Mouse (Mus musculus) macrophage (primary cell): ENCODE data around the gene Slc6a17. TPM values are rescaled to one million over a fixed set of nuclear protein-coding genes. Genes with fewer than 3 reads are reported as not detected.

Experiments
- H3K27ac ChIP-seq: fragments of 350-480 bp; formaldehyde crosslinking; 2 replicates; pipeline ENCODE4 v1.9.0; 2021
- H3K36me3 ChIP-seq: fragments of 350-480 bp; formaldehyde crosslinking; 2 replicates; pipeline ENCODE4 v1.9.0; 2021; ENCODE audit errors: inconsistent target
- H3K4me3 ChIP-seq: fragments of 350-480 bp; formaldehyde crosslinking; 2 replicates; pipeline ENCODE4 v1.9.0; 2021; ENCODE audit errors: inconsistent target
- H3K79me2 ChIP-seq: fragments of 350-480 bp; formaldehyde crosslinking; 2 replicates; pipeline ENCODE4 v1.9.0; 2021; ENCODE audit errors: inconsistent target
- WGBS: methylation state at CpG from one replicate; pipeline ENCODE4 v1.1.7; 2026; ENCODE audit warnings: inconsistent platforms; ENCODE audit not compliant: missing documents; 5-methylcytosine and 5-hydroxymethylcytosine counted together
- polyA plus RNA-seq: library from polyadenylated mRNA; stranded (reverse); fragments of 250-400 nt; gene quantifications from 3 replicates; pipeline ENCODE4 v1.2.4, GENCODE M21; 2018; ENCODE audit warnings: inconsistent platforms

The Slc6a17 gene
- polyA plus RNA-seq, 1 experiment from 2014 or later: 0.04 TPM

DNA sequence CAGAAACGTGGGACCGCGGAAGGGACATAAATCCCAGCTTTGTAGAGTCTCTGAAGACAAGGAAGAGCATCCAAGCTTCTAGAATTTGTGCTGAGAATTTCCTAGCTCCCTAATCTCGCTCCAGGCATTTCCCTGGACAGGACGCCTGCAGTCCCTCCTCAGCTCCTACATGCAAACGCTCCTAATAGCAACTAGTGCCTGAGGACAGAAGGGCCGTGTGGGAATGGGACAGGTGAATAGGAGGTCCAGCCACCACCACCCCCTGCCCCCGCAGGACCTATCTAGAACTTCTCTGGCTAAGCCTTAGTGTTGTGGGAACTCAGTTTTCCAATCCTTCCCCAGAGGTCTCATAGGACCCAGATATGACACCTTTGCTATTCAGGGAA lies 19.7 kb upstream of the Slc6a17 start:
- no peaks in the 10 kb centered on the region for H3K36me3 ChIP-seq
- H3K27ac ChIP-seq: no peak overlapping the region
- H3K4me3 ChIP-seq: no peak overlapping the region
- 59% methylated on average over 7 of the region's 8 CpGs for WGBS
- H3K79me2 ChIP-seq: no peaks in the 10 kb centered on the region

GRCm38 (mm10) chr3:107536810-107537503 lies 19.1 kb upstream of the Slc6a17 start:
- H3K4me3 ChIP-seq: no peak overlapping the region
- no peak overlapping the region for H3K27ac ChIP-seq
- no peaks in the 10 kb centered on the region for H3K79me2 ChIP-seq
- no peaks in the 10 kb centered on the region for H3K36me3 ChIP-seq
- 15% methylated on average over 17 of the region's 17 CpGs for WGBS

GRCm38 (mm10) chr3:107534951-107535350 lies 17.1 kb upstream of the Slc6a17 start:
- Histone ChIP-seq H3K79me2 (no peaks in the 10 kb centered on the region), H3K36me3 (no peaks in the 10 kb centered on the region), H3K27ac (no peak overlapping the region), H3K4me3 (no peak overlapping the region)
- 90% methylated on average over 7 of the region's 7 CpGs for WGBS

DNA sequence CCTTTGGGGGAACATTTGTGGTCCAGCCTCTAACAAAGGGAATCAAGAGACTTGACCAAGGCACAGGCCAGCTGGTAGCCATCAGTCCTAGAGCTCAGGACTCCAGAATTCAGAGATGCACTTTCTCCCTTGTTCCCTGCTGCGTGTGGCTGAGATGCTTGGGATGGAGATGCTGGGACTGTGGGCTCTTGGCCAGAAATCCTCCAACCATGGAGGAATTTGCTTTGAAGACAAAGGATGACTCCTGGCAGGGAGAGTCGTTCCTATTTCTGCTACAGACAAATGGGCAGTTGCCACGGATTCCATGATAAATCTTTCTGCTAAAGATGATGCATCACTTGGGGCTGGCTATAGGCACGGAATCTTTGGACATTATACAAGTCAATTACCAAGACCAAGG lies 15.7 kb upstream of the Slc6a17 start:
- no peaks in the 10 kb centered on the region for H3K79me2 ChIP-seq
- 89% methylated on average over 4 of the region's 4 CpGs for WGBS
- H3K4me3 ChIP-seq: no peak overlapping the region
- no peaks in the 10 kb centered on the region for H3K36me3 ChIP-seq
- H3K27ac ChIP-seq: no peak overlapping the region

DNA sequence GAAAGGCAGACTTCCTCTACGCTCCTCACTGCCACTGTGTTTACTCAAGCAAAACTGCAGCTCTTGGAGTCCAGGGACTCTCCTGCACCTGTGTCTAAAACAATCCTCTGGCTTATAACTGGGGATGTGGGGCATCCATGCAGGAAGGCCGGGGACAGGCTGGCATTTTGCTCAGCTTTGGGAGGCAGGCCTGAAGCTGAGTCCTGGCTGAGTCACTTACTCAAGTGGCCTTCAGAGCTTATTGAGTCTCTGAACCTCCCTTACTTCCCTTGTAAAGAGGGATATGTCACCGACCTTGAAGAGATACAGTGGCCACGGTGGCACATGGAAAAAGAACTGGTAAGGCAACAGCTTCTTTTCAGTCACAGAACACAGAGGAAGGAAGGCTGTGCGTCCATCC lies 12.8 kb upstream of the Slc6a17 start:
- H3K27ac ChIP-seq: no peak overlapping the region
- H3K79me2 ChIP-seq: no peaks in the 10 kb centered on the region
- WGBS: 90% methylated on average over 5 of the region's 5 CpGs
- no peaks in the 10 kb centered on the region for H3K36me3 ChIP-seq
- H3K4me3 ChIP-seq: no peak overlapping the region

GRCm38 (mm10) chr3:107529182-107529581 lies 11.4 kb upstream of the Slc6a17 start:
- WGBS: 74% methylated on average over 5 of the region's 5 CpGs
- Histone ChIP-seq H3K4me3 (no peak overlapping the region), H3K36me3 (no peaks in the 10 kb centered on the region), H3K79me2 (no peaks in the 10 kb centered on the region), H3K27ac (peak overlapping the region; percentile 19)

DNA sequence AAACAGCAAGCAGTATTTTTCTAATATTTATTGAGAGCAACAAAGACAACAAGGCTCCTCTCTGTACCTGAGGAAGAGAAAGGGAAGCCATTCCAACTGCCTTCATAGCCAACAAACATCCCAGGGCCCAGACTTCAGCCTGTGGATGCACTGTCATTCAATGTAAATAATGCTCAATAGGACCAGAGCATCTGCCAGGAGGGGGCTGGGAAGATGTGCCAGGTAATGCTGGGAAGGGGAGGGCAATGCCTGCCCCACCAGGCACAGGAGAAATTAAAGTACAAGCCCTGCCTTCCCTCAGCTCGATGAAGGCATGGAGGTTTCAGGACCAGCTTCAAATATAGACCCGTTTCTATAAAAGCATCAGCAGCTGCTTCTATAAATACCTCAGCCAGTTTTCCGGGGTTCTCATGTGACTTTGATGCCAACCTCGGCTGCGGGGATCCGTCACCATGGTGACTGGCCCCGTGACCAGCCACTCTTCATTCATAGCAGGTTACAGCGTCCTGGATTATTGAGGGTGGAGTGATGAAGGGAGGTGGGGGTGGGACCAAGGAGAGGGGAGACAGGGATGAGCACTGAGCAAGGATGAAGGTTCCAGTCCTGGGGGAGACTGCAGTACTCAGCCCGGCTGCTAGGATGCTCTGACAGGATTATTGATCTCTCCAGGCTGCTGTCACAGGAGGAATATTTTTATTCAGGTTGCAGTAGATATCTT lies 10.7 kb upstream of the Slc6a17 start:
- 38% methylated on average over 9 of the region's 9 CpGs for WGBS
- peak overlapping the region; percentile 19 for H3K27ac ChIP-seq
- H3K36me3 ChIP-seq: no peaks in the 10 kb centered on the region
- no peaks in the 10 kb centered on the region for H3K79me2 ChIP-seq
- H3K4me3 ChIP-seq: no peak overlapping the region

- Histone ChIP-seq H3K36me3 (no peaks in the 10 kb centered on the region), H3K4me3 (no peak overlapping the region), H3K79me2 (no peaks in the 10 kb centered on the region), H3K27ac (no peak overlapping the region)
- WGBS: 48% methylated on average over 6 of the region's 6 CpGs
Observed at GRCm38 (mm10) chr3:107524547-107524946, 6.7 kb upstream of the Slc6a17 start.

DNA sequence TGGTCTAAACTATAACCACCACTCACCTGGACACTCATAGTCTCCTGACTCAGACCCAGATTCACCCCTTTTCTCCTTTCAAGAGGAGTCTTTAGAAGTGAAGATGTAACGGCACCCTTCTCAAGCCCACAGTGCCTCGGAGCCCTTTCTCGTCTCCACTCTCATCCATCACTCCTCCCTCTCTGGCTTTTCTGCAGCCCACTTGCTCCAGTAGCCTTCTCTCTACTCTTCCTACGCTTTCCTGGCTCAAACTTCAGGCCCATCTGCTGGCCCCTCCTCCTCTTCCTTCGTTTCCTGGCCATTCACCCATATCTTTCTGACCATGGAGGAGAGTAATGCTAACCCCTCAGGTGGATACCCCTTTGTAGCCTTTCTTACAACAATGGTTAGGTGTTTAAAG lies 3.1 kb upstream of the Slc6a17 start:
- H3K79me2 ChIP-seq: no peaks in the 10 kb centered on the region
- H3K4me3 ChIP-seq: no peak overlapping the region
- no peak overlapping the region for H3K27ac ChIP-seq
- WGBS: 87% methylated on average over 5 of the region's 5 CpGs
- no peaks in the 10 kb centered on the region for H3K36me3 ChIP-seq

DNA sequence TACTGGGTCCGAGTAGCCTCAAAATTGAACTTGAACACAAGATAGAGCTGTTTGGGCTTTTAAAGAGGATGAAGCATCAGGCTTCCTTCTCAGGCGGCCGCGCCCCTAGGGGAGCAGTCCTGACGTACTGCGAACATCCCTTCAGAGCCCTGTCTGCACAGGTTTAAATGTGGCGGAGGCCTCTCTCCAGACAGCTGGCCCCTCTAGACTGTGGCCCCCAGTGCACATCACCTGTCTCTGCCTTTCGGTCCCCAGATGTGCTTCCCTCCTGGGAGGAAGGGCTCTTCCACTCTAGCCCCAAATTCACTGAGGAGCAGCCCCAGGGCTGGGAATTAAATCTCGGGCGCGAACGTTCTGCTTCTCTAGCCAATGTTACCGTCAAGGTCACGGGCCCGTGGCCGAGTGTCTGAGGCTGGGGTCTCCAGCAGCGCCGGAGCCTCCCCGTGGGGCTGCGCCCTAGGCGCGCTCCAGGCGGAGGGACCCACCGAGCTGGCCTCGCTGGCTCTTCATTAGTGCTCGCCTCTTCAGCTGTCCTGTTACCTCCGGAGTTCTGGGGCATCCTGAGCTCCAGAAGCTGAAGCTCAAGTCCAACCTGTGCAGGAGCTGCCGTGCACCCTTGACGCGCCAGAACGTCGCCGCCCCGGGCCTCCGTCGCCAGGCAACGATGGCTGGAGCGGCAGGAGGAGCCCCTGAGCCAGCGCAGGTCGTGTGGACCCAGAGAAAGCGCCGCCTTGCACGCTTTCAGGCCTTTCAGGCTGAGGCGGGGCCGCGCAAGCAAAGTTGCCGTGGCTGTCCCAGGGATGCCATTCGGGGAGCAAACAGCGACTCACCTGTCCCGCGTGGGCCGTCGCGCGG lies 815 bp downstream of the Slc6a17 start:
- WGBS: 14% methylated on average over 51 of the region's 55 CpGs
- Histone ChIP-seq H3K4me3 (no peak overlapping the region), H3K36me3 (no peaks in the 10 kb centered on the region), H3K79me2 (no peaks in the 10 kb centered on the region), H3K27ac (no peak overlapping the region)

DNA sequence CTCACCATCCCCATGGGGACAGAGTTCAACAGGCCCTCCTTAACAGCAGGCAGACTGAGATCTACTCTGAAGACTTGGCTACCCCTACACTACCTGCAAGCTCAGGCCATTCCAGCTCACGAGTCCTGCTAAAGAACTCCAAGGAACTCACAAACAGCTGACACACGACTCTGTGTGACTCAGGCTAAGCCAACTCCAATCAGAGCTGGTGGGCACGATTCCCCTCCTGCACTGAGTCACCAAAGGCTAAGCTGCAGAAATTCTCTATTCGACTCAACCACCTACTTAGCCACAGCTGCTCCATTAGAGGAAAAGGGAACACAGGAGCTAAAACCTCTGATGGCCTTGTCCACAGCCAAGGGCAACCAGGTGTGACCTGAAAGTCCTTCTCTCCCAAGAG lies 1.8 kb downstream of the Slc6a17 start:
- H3K36me3 ChIP-seq: no peaks in the 10 kb centered on the region
- no peak overlapping the region for H3K4me3 ChIP-seq
- H3K27ac ChIP-seq: no peak overlapping the region
- 70% methylated on average over 3 of the region's 4 CpGs for WGBS
- no peaks in the 10 kb centered on the region for H3K79me2 ChIP-seq

GRCm38 (mm10) chr3:107511416-107511815 lies 6.4 kb downstream of the Slc6a17 start:
- Histone ChIP-seq H3K79me2 (no peaks in the 10 kb centered on the region), H3K36me3 (no peaks in the 10 kb centered on the region), H3K4me3 (no peak overlapping the region), H3K27ac (no peak overlapping the region)
- WGBS: 97% methylated on average over 3 of the region's 3 CpGs

DNA sequence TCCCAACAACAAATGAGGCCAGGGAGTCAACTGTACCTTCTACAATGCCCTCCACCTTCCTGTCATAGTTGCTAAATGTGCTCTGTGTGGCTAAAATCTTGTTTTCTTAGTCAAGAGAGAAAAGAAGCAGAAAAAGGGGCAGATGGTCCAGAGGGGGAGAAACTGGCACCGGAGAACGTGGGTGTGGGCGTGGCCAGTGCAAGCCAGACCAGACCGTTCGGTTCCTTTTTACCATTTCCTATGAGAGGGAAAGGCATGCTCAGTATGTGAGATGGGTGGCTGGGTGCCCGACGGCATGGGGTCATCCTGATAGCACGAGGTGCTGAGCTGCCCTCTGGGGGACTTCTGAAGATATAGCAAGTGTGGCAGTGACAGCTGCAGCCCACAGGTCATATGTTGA lies 9.1 kb downstream of the Slc6a17 start:
- WGBS: 62% methylated on average over 8 of the region's 8 CpGs
- Histone ChIP-seq H3K79me2 (no peaks in the 10 kb centered on the region), H3K4me3 (no peak overlapping the region), H3K27ac (no peak overlapping the region), H3K36me3 (no peaks in the 10 kb centered on the region)

DNA sequence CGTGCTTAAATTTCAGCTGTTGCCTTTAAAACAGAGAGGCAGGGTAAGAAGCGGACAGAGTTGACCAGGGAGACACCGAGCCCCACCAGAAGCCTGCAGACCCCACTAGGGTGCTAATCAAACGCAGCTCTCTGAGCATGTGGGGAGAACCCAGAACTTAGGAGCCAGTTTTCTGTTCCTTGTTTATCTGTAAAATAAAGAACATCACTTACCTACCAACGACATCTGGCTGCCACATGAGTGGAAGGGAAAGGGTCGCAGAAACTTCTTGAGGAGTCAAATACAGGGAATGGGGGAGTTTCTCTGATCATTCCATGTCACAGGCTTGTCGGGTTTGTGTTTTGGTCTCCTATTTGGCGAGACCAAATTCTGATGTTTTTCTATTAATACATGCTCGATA lies 9.9 kb downstream of the Slc6a17 start:
- Histone ChIP-seq H3K36me3 (no peaks in the 10 kb centered on the region), H3K27ac (no peak overlapping the region), H3K79me2 (no peaks in the 10 kb centered on the region), H3K4me3 (no peak overlapping the region)
- 91% methylated on average over 9 of the region's 9 CpGs for WGBS

- WGBS: 75% methylated on average over 4 of the region's 4 CpGs
- H3K4me3 ChIP-seq: no peak overlapping the region
- H3K27ac ChIP-seq: no peak overlapping the region
- H3K36me3 ChIP-seq: no peaks in the 10 kb centered on the region
- no peaks in the 10 kb centered on the region for H3K79me2 ChIP-seq
Observed at GRCm38 (mm10) chr3:107506531-107506930, 11.3 kb downstream of the Slc6a17 start.
